Mouse (Mus musculus): ENCODE data around the gene Hmgxb4. TPM values are rescaled to one million over a fixed set of nuclear protein-coding genes. Genes with fewer than 3 reads are reported as not detected.
"Not testable (repeated sequence)": the region's sequence is repeated elsewhere in the genome, so short reads cannot be mapped to it uniquely, and the experiment has no call there.

Hmgxb4 gene
- polyA plus RNA-seq (2015; fragmentation: Nextera tagmentation; extraction: Ambion mirVana): 18.2 and 18.3 TPM in 2 replicates

GRCm38 (mm10) chr8:74993081-74993474 lies at the start of gene Hmgxb4:
Gene Hmgxb4 (plus strand): TSS chr8:74993356.
- Histone ChIP-seq H3K27ac (peak within 1 kb of the TSS; percentile 93), H3K9ac (peak within 1 kb of the TSS; percentile 95), H3K27me3 (no peaks in the 10 kb centered on the region), H3K36me3 (no peaks in the 10 kb centered on the region), H3K4me2 (peak within 1 kb of the TSS; percentile 68), H3K4me1 (replicated peaks) (peaks cover 13% of the 10 kb centered on the region; the same call in 1 of the 2 replicates), H3K9me3 (replicated peaks) (no peaks in the 10 kb centered on the region), H3K4me3 (peak within 1 kb of the TSS; percentile 65)
- no peak for ATAC-seq (replicated peaks; ENCODE audit: insufficient number of reproducible peaks, insufficient read depth, low FRiP score, low read depth)
- WGBS: 12% methylated on average over 8 of the region's 8 CpGs

GRCm38 (mm10) chr8:74949445-74949844 lies 43.7 kb upstream of the Hmgxb4 start:
- WGBS: 78% methylated on average over 1 of the region's 1 CpGs
- Histone ChIP-seq H3K4me3 (no peak overlapping the region), H3K9ac (no peak overlapping the region), H3K27me3 (no peaks in the 10 kb centered on the region), H3K36me3 (no peaks in the 10 kb centered on the region), H3K4me1 (replicated peaks) (no peaks in the 10 kb centered on the region), H3K9me3 (replicated peaks) (no peaks in the 10 kb centered on the region), H3K27ac (no peak overlapping the region), H3K4me2 (no peak overlapping the region)
- ATAC-seq (replicated peaks; ENCODE audit: insufficient number of reproducible peaks, insufficient read depth, low FRiP score, low read depth): no peak

GRCm38 (mm10) chr8:74963983-74964382 lies 29.2 kb upstream of the Hmgxb4 start:
- WGBS: 40% methylated on average over 5 of the region's 5 CpGs
- H3K4me2 ChIP-seq: no peak overlapping the region
- H3K4me1 ChIP-seq (replicated peaks): no peaks in the 10 kb centered on the region
- no peak overlapping the region for H3K4me3 ChIP-seq
- H3K27ac ChIP-seq: no peak overlapping the region
- no peaks in the 10 kb centered on the region for H3K27me3 ChIP-seq
- no peak overlapping the region for H3K9ac ChIP-seq
- ATAC-seq (replicated peaks; ENCODE audit: insufficient number of reproducible peaks, insufficient read depth, low FRiP score, low read depth): no peak
- no peaks in the 10 kb centered on the region for H3K36me3 ChIP-seq
- no peaks in the 10 kb centered on the region for H3K9me3 ChIP-seq (replicated peaks)

- not testable (repeated sequence) for H3K9me3 ChIP-seq (replicated peaks); H3K27ac ChIP-seq; H3K27me3 ChIP-seq; H3K4me1 ChIP-seq (replicated peaks); H3K4me3 ChIP-seq; H3K36me3 ChIP-seq; H3K9ac ChIP-seq; ATAC-seq (replicated peaks; ENCODE audit: insufficient number of reproducible peaks, insufficient read depth, low FRiP score, low read depth); H3K4me2 ChIP-seq
- WGBS: 81% methylated on average over 3 of the region's 3 CpGs
Measured at GRCm38 (mm10) chr8:74970286-74970685, 22.9 kb upstream of the Hmgxb4 start.

- no peak overlapping the region for H3K9ac ChIP-seq
- no peaks in the 10 kb centered on the region for H3K27me3 ChIP-seq
- no peak for ATAC-seq (replicated peaks; ENCODE audit: insufficient number of reproducible peaks, insufficient read depth, low FRiP score, low read depth)
- H3K4me2 ChIP-seq: no peak overlapping the region
- no peak overlapping the region for H3K27ac ChIP-seq
- WGBS: 63% methylated on average over 4 of the region's 4 CpGs
- no peaks in the 10 kb centered on the region for H3K4me1 ChIP-seq (replicated peaks)
- no peak overlapping the region for H3K4me3 ChIP-seq
- no peaks in the 10 kb centered on the region for H3K9me3 ChIP-seq (replicated peaks)
- no peaks in the 10 kb centered on the region for H3K36me3 ChIP-seq
Measured at GRCm38 (mm10) chr8:74971636-74972035, 21.5 kb upstream of the Hmgxb4 start.

GRCm38 (mm10) chr8:74972322-74972883 lies 20.8 kb upstream of the Hmgxb4 start:
- no peaks in the 10 kb centered on the region for H3K36me3 ChIP-seq
- no peaks in the 10 kb centered on the region for H3K9me3 ChIP-seq (replicated peaks)
- H3K9ac ChIP-seq: no peak overlapping the region
- H3K27ac ChIP-seq: no peak overlapping the region
- H3K27me3 ChIP-seq: no peaks in the 10 kb centered on the region
- no peak for ATAC-seq (replicated peaks; ENCODE audit: insufficient number of reproducible peaks, insufficient read depth, low FRiP score, low read depth)
- no peaks in the 10 kb centered on the region for H3K4me1 ChIP-seq (replicated peaks)
- H3K4me2 ChIP-seq: no peak overlapping the region
- whole genome bisulfite sequencing: 65% methylated on average over 7 of the region's 7 CpGs
- H3K4me3 ChIP-seq: no peak overlapping the region

- no peak for ATAC-seq (replicated peaks; ENCODE audit: insufficient number of reproducible peaks, insufficient read depth, low FRiP score, low read depth)
- WGBS: 73% methylated on average over 8 of the region's 8 CpGs
Measured at GRCm38 (mm10) chr8:74973121-74973869, 19.9 kb upstream of the Hmgxb4 start.

GRCm38 (mm10) chr8:74973904-74974303 lies 19.3 kb upstream of the Hmgxb4 start:
- Histone ChIP-seq H3K4me3 (no peak overlapping the region), H3K4me1 (replicated peaks) (no peaks in the 10 kb centered on the region), H3K36me3 (no peaks in the 10 kb centered on the region), H3K9me3 (replicated peaks) (no peaks in the 10 kb centered on the region), H3K4me2 (no peak overlapping the region), H3K9ac (no peak overlapping the region), H3K27ac (no peak overlapping the region), H3K27me3 (no peaks in the 10 kb centered on the region)
- WGBS: 70% methylated on average over 2 of the region's 2 CpGs
- no peak for ATAC-seq (replicated peaks; ENCODE audit: insufficient number of reproducible peaks, insufficient read depth, low FRiP score, low read depth)

More at GRCm38 (mm10) chr8:74973121-74973869, 19.9 kb upstream of the Hmgxb4 start:
- Histone ChIP-seq H3K27me3 (no peaks in the 10 kb centered on the region), H3K9me3 (replicated peaks) (no peaks in the 10 kb centered on the region), H3K9ac (no peak overlapping the region), H3K27ac (no peak overlapping the region), H3K4me1 (replicated peaks) (no peaks in the 10 kb centered on the region), H3K36me3 (no peaks in the 10 kb centered on the region), H3K4me2 (no peak overlapping the region), H3K4me3 (no peak overlapping the region)

- no peaks in the 10 kb centered on the region for H3K9me3 ChIP-seq (replicated peaks)
- no peak overlapping the region for H3K4me2 ChIP-seq
- no peaks in the 10 kb centered on the region for H3K27me3 ChIP-seq
- H3K27ac ChIP-seq: no peak overlapping the region
- no peaks in the 10 kb centered on the region for H3K36me3 ChIP-seq
- H3K4me1 ChIP-seq (replicated peaks): no peaks in the 10 kb centered on the region
- H3K9ac ChIP-seq: no peak overlapping the region
- no peak for ATAC-seq (replicated peaks; ENCODE audit: insufficient number of reproducible peaks, insufficient read depth, low FRiP score, low read depth)
- WGBS: 64% methylated on average over 1 of the region's 1 CpGs
- H3K4me3 ChIP-seq: no peak overlapping the region
Measured at GRCm38 (mm10) chr8:74977427-74977826, 15.7 kb upstream of the Hmgxb4 start.

- Histone ChIP-seq H3K4me3 (no peak overlapping the region), H3K27me3 (no peaks in the 10 kb centered on the region), H3K9ac (no peak overlapping the region), H3K36me3 (no peaks in the 10 kb centered on the region), H3K4me1 (replicated peaks) (no peaks in the 10 kb centered on the region), H3K4me2 (no peak overlapping the region), H3K9me3 (replicated peaks) (no peaks in the 10 kb centered on the region), H3K27ac (no peak overlapping the region)
- ATAC-seq (replicated peaks; ENCODE audit: insufficient number of reproducible peaks, insufficient read depth, low FRiP score, low read depth): no peak
- 44% methylated on average over 9 of the region's 9 CpGs for WGBS
Measured at GRCm38 (mm10) chr8:74980060-74980710, 13.0 kb upstream of the Hmgxb4 start.

GRCm38 (mm10) chr8:74980711-74981062 lies 12.5 kb upstream of the Hmgxb4 start:
- Histone ChIP-seq H3K36me3 (no peaks in the 10 kb centered on the region), H3K4me2 (no peak overlapping the region), H3K4me3 (no peak overlapping the region), H3K4me1 (replicated peaks) (no peaks in the 10 kb centered on the region), H3K27me3 (no peaks in the 10 kb centered on the region), H3K9me3 (replicated peaks) (no peaks in the 10 kb centered on the region), H3K9ac (no peak overlapping the region), H3K27ac (no peak overlapping the region)
- WGBS: 1% methylated on average over 5 of the region's 5 CpGs
- no peak for ATAC-seq (replicated peaks; ENCODE audit: insufficient number of reproducible peaks, insufficient read depth, low FRiP score, low read depth)
